Mouse (Mus musculus) kidney, postnatal 14 days (tissue): ENCODE measurements around the gene Fam92b.

Experiments
- DNase-seq: peaks from one replicate; pipeline ENCODE4 v3.0.0; 2022; ENCODE audit warnings: mixed read lengths

The Fam92b gene

DNA sequence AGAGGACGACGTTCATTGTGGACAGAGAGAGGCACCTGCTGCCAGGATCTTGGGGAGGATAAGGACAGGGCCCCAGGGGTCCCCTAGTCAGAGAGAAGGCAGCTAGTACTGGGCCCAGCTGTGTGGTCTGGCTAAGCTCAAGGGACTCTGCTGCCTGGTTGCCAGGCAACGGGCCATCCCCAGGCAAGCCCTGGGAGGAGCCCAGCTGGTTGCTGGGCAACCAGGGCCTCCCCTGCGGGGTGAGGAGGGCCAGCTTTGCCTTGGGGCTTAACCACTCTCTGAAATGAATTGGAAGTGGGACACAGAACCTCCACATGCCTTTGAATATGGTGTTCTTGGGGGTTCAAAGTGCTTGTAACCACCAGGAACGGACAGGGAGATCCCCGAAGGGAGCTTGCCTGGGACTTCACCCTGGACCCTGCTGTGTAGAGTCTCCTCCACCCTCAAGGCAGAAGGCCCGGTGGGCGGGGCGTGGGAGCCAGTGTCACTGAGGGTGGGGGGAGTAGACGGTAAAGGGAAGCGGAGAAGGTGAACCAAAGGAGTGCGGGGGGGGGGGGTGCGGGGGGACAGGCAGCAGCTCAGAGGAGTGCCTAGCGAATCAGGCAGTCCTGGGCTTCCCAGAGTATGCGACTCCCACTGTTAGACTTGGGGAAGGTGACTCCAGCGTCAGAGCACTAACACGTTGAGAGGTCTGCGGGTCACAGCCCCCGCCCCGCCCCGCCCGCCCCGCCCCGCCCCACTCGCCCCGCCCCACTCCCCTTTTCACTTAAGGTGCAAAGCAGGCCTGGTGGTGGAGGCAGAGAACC is at the start of gene Fam92b:
Gene Fam92b (minus strand): TSS at position 149 of the 806 bp plus-strand sequence.
- DNase-seq = peak; percentile 71

DNA sequence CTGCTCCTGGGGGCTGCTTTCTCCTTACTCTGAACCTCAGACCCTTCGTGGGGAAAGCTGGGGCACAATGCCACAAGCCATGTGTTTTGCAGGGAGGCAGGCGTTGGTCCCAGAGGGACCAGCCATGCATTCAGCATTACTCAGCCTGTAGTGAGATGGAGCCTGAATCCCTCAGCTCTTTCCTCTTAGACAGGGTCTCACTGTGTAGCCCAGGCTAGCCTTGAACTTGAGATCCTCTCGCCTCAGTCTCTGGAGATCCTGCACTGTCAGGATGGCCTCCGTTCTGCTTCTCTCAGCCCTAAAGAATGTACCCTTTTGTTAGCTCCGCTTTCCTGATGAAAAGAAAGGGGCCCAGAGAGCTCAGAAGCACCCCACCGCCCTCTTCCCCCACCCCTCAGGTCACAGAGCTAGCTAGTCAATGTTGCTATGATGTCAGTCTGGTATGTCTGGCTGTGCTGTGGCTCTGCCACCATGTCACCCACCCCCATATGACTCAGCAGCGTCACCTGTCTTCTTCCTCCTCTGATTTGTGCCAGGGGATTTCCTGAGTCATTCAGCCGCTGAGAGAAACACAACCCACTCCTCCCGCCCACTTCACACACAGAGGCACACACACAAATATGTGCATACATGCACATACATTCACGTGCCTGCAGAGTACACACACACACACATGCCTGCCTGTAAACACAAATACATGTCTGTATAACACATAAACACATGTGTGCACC is 48.3 kb upstream of the Fam92b start:
- DNase-seq = no peak

DNA sequence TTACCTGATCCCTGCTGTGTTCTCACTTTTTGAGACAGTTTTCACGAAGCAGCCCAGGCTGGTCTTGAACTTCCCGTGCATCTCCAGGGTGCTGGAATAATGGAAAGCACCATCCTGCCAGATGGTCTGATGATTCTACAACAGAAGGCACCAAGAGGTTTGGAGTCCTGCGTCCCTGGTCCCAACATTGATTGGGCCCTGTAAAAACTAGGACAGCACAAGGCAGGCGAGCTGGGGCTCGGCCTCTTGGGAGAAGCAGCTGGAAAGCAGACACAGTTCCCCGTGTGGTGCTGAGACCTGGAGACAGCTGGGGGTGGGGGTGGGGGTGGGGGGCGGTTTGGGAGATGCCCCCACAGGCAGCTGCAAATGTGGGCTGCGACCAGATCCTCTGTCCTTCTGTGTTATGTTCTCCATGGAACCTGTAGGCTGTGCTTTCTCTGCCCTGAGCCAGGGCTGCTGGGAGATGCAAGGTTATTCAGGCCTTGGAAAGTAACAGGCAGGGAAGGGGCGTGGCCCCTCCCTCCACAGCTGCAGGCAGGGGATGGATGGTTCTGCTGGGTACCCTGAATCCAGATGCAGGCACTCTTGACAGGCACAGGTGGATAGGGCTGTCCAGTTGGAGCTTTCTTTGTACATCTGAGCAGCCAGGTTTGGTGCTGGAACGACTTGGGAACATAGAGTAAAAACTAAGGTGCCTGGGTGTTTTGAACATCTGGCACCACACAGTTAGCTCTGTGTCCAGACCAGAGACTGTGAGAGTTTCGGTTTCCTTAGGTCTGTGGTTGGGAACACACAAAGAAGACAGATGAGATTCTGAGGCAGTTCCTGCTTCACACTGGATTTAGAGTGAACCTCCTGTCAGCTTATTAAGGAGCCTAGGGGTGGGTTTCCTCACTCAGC is 47.5 kb upstream of the Fam92b start:
- DNase-seq = no peak

DNA sequence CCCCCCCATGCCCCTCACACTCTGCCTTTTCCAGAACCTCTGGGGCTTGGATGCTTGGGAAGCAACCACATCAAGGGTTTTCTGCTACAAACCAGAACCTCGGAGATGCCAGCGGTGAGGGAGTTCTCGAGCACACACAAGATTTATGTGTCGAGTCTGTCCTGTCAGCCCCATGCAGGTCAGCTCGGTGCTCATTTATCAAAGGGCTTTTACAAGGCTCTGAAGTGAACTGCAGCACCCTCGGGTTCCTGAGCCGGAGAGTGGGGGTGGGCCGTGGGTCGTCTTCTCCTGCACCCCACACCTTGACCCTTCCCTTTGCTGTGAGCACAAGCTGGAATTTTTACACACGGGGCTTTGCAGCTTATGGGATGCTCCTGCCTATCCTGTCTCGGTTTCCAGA is 45.3 kb upstream of the Fam92b start:
- DNase-seq = no peak

DNA sequence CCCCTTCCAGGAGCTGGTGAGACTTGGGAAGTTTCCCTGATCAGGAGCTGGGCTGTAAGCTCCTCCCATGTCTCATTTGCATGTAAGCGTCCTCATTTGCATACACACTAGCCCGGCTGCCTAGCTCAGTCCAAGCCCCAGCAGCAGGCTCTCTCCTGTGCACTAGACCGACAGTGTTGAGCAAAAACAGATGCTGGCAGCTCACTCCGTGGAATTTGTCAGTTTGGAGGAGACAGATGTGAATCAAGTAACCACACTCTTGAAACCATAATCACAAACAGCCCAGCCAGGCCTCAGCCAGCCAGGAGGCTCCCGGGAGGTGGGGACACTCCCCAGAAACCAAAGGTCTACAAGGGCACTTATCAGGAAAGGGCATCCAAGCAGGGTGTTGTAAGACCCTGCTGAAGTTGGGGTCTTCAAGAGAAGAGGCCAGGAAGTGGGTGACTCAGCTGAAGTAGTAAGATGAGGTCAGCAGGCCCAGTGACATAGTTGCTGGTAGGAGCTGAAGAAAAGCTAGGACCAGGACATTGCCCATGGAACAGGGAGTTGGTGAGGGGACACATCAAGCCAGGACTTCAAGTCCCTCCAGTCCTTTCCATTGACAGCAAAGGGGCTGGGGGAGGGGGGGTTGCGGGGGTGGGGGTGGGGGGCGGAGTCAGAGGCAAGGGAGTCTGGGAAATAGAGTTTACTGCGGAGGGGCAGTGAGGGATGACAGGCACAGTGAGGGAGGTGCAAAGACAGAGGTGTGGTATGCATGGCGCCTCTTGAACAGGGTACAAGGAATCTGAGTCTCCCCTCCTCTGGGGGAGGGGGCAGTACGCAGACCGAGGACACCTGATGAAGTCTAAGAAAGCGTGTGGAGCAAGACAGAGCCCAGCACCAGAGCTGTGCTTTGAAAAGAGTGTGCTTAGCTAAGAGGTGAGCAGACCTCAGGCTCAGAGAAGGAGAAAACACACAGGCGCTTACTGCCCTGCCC is 39.9 kb upstream of the Fam92b start:
- DNase-seq = peak; percentile 69

DNA sequence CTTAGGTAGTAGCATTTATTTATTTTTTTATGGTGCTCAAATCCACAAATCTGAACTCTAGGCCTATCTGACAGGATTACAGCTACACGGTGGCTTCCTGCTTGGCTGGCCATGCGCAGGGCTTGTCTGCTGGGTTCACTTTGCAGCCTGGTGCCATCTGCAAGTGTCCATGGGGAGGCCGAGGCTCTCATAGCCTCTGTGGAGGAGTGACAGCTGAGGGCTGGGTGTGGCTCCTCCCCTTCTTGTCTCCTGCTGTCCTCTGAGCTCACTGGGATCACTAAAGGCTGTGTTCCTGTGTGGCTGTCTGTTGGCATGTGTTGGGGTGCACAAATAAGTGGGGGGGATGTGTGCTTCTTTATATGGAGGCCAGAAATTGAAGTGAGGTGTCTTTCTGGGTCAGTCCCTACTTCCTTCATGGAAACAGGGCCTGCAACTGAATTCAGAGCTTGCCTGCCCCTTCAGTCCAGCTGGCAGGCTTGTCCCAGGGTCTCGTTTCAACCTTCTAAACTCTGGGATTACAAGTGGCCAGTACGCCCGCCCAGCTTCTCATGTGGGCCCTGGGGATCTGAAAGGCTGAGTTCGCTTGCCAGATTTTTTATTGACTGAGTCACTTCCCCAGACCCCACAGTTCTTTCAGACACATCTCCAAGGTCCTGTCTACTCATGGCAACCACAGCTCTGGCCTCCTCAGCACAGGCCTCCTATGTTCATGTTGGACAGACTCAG is 38.3 kb upstream of the Fam92b start:
- DNase-seq = no peak

DNA sequence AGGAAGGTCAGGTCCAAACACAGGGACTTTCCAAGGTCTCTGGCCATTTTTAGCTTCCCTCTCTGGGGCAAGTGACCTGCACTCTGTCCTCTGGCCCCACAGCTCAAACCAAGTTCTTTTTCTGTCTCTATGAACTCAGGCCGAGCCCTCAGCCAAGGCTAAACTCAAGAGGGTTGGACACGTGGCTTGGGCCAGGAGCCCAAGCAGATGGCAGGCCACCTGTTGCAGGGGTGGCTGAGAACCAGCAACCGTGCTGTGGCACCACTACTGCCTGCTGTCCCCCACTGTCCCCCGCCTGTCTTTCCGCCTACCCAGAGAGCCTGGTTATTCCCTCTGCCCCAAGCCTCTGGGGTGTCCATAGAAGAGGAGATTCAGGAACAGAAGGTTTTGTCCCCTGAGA is 36.7 kb upstream of the Fam92b start:
- no peak for DNase-seq

DNA sequence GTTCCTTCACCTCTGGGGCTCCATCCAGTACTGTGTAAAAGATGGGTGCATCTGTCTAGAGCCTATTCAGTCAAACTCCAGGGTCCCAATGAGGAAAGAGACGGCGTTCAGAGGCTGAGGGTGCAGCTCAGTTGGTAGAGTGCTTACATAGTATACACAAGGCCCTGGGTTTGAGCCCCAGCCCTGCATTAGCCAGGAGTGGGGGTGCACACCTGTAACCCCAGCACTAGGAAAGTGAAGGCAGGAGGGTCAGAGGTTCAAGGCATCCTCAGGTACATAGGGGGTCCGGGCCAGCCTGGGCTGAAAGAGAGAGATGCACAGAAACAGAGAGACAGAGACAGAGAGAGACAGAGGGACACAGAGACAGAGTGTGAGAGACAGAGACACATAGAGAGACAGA is 36.0 kb upstream of the Fam92b start:
- no peak for DNase-seq

DNA sequence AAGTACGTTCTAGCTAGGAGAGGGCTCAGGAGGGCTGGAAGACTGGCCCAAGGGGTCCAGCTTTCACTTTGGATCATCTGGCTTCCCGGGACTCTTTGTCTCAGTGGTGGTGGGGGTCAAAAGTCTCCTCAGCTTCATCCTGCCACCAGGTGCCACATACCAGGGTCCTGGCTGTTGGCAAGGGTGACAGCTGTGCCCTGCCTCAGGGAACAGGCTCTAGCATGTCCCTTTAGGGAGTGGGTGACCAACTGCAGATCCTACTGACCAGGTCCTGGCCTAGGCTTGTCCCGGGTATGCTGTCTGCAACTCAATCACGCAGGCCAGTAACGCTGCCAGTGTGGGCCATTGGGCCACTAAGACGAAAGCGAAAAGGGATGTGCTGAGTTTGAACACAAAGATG is 35.3 kb upstream of the Fam92b start:
- DNase-seq = no peak

DNA sequence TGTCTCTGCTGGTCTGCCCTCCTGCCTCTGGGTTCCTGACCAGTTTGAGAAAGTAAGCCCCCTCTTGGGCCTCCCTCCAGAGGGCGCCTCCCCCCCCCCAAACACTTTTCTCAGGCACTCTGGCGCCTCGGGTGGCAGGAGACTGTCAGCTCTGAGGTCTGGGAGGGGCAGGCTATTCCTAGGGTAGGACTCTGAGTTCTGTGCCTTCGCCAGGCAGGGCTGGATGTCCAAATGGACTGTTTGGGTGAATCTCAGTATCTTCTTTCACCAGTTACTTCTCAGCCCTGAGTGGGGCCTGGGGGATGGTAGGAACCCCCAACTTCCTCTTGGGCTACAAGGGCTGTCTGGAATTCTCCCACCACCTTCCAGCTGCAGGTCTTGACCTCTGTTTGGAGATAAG is 34.1 kb upstream of the Fam92b start:
- no peak for DNase-seq

DNA sequence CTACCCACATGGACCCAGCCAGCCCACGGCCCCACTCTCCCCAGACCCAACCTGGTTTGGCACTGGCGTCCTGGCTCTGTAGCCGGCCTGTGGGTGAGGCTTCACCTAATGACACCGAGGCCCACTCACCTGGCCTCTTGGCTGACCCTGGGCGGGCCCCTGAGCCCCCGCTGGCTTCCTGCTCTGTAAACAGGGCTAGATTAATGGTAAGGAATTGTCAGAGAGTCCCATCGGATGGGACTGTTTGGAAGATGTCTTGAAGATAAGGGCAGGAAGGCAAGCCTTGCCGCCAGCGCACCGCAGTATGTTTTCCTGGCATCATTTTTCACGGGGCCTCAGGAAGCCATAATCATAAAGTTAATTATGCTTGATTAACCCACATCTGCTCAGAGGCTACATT is 30.8 kb upstream of the Fam92b start:
- no peak for DNase-seq

DNA sequence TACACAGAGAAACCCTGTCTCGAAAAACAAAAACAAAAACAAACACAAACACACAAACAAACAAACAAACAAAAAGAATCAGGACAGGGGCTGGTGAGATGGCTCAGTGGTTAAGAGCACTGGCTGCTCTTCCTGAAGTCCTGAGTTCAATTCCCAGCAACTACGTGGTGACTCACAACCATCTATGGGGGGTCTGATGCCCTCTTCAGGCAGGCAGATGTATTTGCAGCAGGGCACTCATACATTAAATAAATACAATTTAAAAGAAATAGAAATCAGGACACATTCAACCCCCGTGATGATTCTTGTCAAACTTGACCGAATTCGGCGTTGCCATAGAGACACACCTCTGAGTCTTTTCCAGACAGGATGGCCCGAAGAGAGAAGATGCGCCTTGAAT is 30.1 kb upstream of the Fam92b start:
- DNase-seq = no peak

DNA sequence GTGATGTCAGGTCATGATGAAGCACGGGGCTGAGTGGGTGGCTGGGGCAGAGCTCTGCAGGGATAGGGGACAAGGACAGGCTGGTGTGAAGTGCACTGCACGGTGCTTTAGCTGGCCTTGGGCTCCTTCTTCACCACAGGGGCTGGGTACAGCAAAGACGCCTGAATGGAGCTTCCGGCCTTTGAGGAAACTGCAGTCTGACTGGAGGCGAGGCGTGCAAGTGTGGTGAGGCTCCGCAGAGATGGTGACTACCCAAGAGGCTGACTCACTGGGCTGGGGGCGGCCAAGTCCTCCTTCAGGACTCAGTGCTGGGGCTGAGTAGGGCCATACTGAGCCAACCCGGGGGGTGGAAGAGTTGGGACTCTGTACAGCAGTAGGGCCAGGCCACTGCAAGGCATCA is 28.6 kb upstream of the Fam92b start:
- no peak for DNase-seq

DNA sequence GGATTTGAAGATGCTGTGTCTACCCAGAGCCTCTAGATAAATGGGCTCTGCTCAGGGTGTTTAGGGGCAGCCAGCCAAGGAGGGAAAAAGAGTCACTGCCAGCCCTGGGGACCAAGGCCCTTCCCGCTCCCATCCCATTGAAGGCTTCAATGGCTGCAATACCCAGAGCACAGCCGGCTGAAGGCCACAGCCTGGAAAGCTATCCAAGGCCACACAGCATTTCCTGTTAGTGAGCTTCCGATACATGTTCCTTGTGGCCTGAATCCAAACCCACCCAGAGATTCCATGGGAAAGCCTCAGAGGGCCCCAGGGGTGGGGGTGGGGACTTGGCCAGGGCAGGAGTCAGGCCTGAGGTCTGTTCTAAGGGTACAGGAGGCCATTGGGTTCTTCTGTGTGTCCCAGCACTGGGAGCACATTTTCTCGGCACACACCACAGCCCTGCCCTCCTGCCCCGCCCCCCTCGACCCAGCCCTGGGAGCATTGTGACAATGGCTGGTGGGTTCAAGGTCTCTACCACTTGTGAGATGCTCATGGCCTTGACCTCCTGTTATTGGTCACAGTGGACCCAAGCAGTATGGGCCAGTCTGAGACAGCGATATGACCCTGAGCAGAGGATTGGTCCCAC is 27.6 kb upstream of the Fam92b start:
- DNase-seq = peak; percentile 84

DNA sequence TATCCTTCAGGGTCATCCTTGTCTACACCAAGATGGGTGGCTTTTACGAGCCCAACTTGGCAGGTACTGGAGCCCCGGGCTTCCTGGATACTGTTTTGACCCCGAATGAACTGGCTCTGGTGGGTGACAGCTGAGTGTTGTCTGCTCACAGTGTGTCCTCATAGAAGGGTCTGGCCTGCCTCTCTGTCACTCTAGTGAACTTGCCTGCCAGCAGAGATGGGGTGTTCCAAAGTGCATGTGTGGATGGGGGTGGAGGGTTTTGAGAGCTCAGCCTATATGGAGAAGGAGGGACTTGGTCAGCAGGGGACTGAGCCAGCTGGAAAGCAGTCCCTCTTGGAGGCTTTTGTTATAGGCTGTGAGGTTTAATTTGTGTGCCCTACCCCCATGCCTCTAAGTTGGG is 25.3 kb upstream of the Fam92b start:
- no peak for DNase-seq

DNA sequence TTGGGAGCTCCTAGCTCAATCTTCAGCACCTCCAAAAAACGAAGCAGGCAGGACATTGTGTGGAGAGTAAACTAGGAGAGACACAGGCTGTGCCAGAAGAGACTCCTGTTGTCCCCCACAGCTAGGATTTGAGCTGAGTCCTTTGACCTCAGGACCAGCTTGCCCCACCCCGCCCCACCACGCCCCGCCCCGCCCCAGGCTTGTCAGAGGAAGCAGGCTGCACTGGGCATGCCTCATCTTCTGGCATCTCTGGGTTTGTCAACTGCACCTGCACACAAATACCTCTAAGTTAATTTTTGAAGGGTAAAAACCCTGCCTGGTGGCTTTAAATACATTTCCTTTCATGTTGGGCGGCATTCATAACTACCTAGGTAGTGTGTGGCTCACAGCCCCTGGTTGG is 24.1 kb upstream of the Fam92b start:
- DNase-seq = no peak

DNA sequence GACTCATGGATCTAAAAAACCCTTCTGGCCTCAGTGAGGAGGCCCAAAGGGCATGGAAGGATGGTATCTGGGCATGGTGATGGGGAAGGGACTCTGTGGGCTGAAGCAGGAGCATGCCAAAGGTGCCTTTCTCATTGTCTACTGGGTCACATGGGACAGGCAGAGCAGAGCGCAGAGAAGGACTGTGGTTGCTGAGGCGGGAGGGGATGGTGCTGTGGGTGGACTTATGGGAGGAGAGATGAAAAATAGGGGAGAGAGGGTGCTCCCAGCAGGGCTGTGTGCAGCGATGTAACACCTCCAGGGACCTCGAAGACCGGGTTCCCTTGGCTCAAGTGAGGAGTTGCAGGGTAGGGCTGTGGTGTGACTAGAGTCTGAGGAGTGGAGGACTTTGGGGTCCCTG is 14.9 kb upstream of the Fam92b start:
- no peak for DNase-seq

DNA sequence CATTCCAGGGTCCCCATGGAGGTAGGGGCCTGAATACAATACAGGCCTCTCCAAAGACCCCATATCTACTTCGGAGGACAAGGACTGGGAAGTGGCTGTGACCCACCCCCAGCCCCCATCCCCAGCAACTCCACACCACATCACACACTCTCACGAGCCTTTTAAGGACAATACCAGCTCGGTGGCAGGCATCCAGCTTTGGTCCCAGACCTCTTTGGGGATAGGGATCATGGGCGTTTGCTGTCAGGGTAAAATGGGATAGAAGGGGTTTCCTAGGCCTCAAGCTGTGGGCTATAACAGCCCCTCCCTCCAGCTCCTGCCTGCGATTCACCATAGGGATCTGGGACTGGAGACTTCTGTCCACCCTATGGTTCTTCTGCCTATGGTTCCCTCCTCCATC is 14.4 kb upstream of the Fam92b start:
- no peak for DNase-seq

DNA sequence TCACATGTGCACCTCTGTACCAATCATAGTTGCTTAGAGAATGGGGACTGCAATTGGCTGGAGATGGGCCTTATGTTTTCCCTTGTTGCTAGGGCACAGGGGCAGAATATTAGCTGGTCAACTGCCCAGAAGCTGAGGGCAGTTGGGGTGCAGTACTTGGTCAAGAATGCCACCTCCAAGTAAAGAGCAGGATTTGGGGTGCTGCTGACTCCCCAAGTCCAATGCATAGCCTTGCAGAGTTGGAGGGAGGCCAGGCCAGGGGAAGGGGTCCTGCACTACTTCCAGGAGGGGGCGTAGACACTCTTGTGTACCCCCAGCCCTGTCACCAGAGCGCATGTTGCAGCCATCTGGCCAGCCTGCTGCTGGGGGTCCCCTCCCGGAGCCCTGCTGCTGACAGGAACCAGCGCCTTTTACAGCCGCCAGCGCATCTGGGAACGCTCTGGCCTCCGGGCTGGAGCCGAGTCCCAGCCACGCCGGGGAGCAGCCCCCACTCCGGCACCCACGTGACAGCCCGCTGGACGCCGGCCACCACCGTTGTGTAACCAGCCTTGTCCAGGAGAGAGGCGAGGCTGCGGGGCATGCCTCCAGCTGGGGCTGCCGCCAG is 13.6 kb upstream of the Fam92b start:
- DNase-seq = peak; percentile 94

DNA sequence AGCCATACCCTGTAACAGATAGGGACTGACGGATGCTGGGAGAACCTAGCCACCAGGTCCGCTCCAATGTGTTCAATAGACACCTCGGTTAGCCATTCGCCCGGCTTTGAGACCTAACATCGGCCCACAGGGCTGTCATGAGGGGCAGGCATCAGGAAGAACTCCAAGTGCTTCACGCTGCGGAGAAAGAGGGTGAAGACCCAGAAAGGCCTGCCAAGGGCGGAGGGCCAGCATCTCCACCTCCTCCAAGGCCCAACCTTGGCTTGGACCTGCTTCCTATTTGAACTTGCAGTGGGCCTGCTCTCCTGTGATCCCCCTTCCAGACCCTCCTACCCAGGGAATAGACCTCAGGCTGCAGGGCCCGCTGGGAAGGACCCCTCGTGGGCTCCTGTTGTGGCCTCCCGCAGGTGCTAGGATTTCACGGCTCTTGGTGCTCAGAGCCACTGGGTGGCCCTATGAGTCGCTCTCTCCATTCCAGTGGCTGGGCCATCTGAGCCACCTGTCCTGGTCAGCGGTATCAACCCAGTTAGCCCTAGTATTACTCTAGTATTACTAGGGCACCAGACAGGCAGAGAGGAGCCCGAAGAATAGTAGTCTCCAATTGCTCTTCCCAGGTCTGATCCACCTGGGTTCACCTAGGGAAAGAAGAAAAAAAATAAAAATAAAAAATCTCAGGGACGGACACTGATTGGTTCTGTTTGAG is 13.0 kb upstream of the Fam92b start:
- no peak for DNase-seq
